Comparison of ENCODE assay signal across 8 mouse cellular contexts in the genomic region with DNA sequence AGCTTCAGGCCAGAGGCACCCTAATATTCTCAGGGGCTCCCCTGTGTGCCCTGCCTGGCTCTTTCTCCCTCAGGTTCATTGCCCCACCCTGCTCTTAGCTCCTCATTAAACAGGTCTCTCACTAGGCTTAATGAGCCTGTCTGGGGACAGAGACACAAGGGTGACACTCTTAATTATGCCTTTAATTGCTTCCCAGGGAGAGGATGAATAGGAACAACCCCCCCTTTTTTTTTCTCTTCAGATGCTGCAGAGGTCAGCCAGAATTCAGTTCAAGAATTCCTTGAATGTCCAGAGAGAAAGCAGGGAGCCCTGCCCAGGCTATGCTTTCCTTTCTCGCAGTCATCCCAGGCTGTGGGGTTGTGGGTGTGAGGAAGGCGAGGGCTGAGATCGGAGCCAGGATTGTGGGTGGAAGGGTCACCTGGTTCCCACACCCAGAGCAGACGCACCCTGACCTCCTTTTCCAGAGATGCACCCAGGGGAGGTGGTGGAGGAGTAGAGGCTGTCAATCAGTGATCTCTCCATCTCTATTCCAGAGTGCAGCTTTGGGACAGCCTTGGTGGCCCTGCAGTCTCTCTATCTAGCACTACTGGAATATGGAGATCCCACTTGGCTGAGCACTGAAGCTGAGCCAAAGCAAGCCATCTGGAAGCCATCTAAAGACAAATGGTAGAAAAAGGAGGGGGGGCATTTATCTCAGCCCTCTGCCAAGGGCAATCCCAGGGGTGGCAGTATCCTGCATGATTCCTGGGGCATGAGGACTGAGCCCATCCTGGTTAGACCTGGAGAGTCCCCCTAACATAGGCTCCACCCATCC. TPM values are rescaled to one million over a fixed set of nuclear protein-coding genes. Genes with fewer than 3 reads are reported as not detected.
DNase-seq lines count a peak whose midpoint lies in the region; ATAC-seq and TF ChIP-seq lines count a peak whose summit lies in the region.
"Had no signal": no experiment of that assay in that cellular context is flagged by ENCODE, and none has a peak within 500 bp of the region (broad histone marks: within the 10 kb centered on the region; RNA-seq: fewer than 3 reads in every experiment).

No protein-coding gene starts in this region.

- no peak for DNase-seq in midbrain, embryonic 10.5 days (ENCODE audit: low spot score)
- no peak for DNase-seq in midbrain, embryonic 11.5 days (ENCODE audit: low spot score, missing footprints)
- DNase-seq in gastrocnemius, adult 8-10 months (ENCODE audit: low spot score in 2 of 2), result peak; percentile 30 to 56
- DNase-seq in kidney, postnatal 0 days (ENCODE audit: low spot score), result peak; percentile 78
- no peak for DNase-seq in embryo, embryonic 11 days
- no peak for DNase-seq in cerebellum, postnatal 36 days
- DNase-seq: right cerebral cortex, adult 18-20 months had no signal

- peaks cover 77% of the 10 kb centered on the region for H3K36me3 ChIP-seq in midbrain, embryonic 10.5 days
- peaks cover 30% of the 10 kb centered on the region for H3K36me3 ChIP-seq in midbrain, embryonic 11.5 days (ENCODE audit: control insufficient read depth, insufficient read depth, low read length)
- H3K36me3 ChIP-seq in kidney, postnatal 0 days (ENCODE audit: insufficient read depth, low read length), result peaks cover 28% of the 10 kb centered on the region; the same call in 1 of the 2 replicates

- no peaks in the 10 kb centered on the region for H3K9me3 ChIP-seq in midbrain, embryonic 10.5 days (replicated peaks)
- H3K9me3 ChIP-seq in midbrain, embryonic 11.5 days (ENCODE audit: control insufficient read depth, low read length), result no peaks in the 10 kb centered on the region
- no peaks in the 10 kb centered on the region for H3K9me3 ChIP-seq in kidney, postnatal 0 days (replicated peaks; ENCODE audit: low read length)

- ATAC-seq in midbrain, embryonic 11.5 days (ENCODE audit: low FRiP score), result no peak
- no peak for ATAC-seq in kidney, postnatal 0 days (replicated peaks; ENCODE audit: low FRiP score, low read depth)
- no peak for ATAC-seq in granulocyte monocyte progenitor cell, adult 5-6 weeks (replicated peaks; ENCODE audit: poor library complexity, severe bottlenecking)

- H3K4me3 ChIP-seq in midbrain, embryonic 10.5 days, result no peak overlapping the region
- no peak overlapping the region for H3K4me3 ChIP-seq in midbrain, embryonic 11.5 days (ENCODE audit: low read depth, low read length)
- no peak overlapping the region for H3K4me3 ChIP-seq in kidney, postnatal 0 days (replicated peaks; ENCODE audit: low read depth, low read length)

- no peak overlapping the region for H3K4me2 ChIP-seq in midbrain, embryonic 11.5 days
- no peak overlapping the region for H3K4me2 ChIP-seq in kidney, postnatal 0 days (ENCODE audit: low read length)

- H3K9ac ChIP-seq in midbrain, embryonic 11.5 days (ENCODE audit: low read length), result no peak overlapping the region
- 0 out of 2 replicates have a peak overlapping the region, but pooled peaks have one; percentile 2 for H3K9ac ChIP-seq in kidney, postnatal 0 days (ENCODE audit: low read depth, low read length)

- 87% methylated on average over 4 of the region's 4 CpGs for WGBS in midbrain, embryonic 10.5 days
- WGBS in midbrain, embryonic 11.5 days, result 80% methylated on average over 4 of the region's 4 CpGs
- WGBS in kidney, postnatal 0 days, result 50% methylated on average over 4 of the region's 4 CpGs

- TF ChIP-seq CTCF in kidney, postnatal 0 days (IDR thresholded peaks at IDR 0.05; ENCODE audit: low read depth), result no peak

- H3K4me1 ChIP-seq in midbrain, embryonic 10.5 days, result peaks cover 21% of the 10 kb centered on the region; the same call in 1 of the 2 replicates
- no peaks in the 10 kb centered on the region for H3K4me1 ChIP-seq in midbrain, embryonic 11.5 days (ENCODE audit: control insufficient read depth, insufficient read depth, low read length)
- peaks cover 39% of the 10 kb centered on the region for H3K4me1 ChIP-seq in kidney, postnatal 0 days (replicated peaks; ENCODE audit: insufficient read depth, low read length)

- H3K27me3 ChIP-seq in midbrain, embryonic 10.5 days (ENCODE audit: low read depth, poor library complexity, severe bottlenecking), result no peaks in the 10 kb centered on the region
- no peaks in the 10 kb centered on the region for H3K27me3 ChIP-seq in midbrain, embryonic 11.5 days (ENCODE audit: control insufficient read depth, insufficient read depth, low read length)
- H3K27me3 ChIP-seq in kidney, postnatal 0 days (ENCODE audit: insufficient read depth, low read length), result no peaks in the 10 kb centered on the region

- H3K27ac ChIP-seq in midbrain, embryonic 10.5 days (replicated peaks), result peak overlapping the region; percentile 33; the same call in 1 of the 2 replicates
- H3K27ac ChIP-seq in midbrain, embryonic 11.5 days (ENCODE audit: low read depth, low read length), result no peak overlapping the region; the same call in 1 of the 2 replicates
- H3K27ac ChIP-seq in kidney, postnatal 0 days, result peak overlapping the region; percentile 51; the same call in 1 of the 2 replicates

RNA-seq across cellular contexts. Expression of gene Cpsf4l, which starts 15.6 kb away (rescaled TPM):
- 0.37 and 0.51 TPM in 2 replicates for polyA plus RNA-seq in midbrain, embryonic 10.5 days (2016; fragmentation: Nextera tagmentation; extraction: Ambion mirVana)
- 0.30 and 0.57 TPM in 2 replicates for polyA plus RNA-seq in midbrain, embryonic 11.5 days (2014; fragmentation: Nextera tagmentation; extraction: Ambion mirVana)
- not detected for total RNA-seq in gastrocnemius, adult 8-10 months (2022)
- polyA plus RNA-seq in kidney, postnatal 0 days (2015; fragmentation: Nextera tagmentation; extraction: Ambion mirVana), result 3.9 TPM in 2 replicates
- not detected in 2 replicates for total RNA-seq in granulocyte monocyte progenitor cell, adult 5-6 weeks (2014; fragmentation: Nextera tagmentation)
- total RNA-seq in granulocyte monocyte progenitor cell, adult 5-6 weeks (2017), result not detected in 2 replicates

RNA-seq across cellular contexts. Expression of gene Cdc42ep4, which starts 26.2 kb away (rescaled TPM):
- 91.4 and 105 TPM in 2 replicates for polyA plus RNA-seq in midbrain, embryonic 10.5 days (2016; fragmentation: Nextera tagmentation; extraction: Ambion mirVana)
- polyA plus RNA-seq in midbrain, embryonic 11.5 days (2014; fragmentation: Nextera tagmentation; extraction: Ambion mirVana), result 54.6 and 60.4 TPM in 2 replicates
- 1 to 10 TPM; 2.8 to 6.4 (median 5.0) TPM for total RNA-seq in gastrocnemius, adult 8-10 months (2022)
- 48.5 and 52.3 TPM in 2 replicates for polyA plus RNA-seq in kidney, postnatal 0 days (2015; fragmentation: Nextera tagmentation; extraction: Ambion mirVana)
- 13.9 and 15.5 TPM in 2 replicates for total RNA-seq in granulocyte monocyte progenitor cell, adult 5-6 weeks (2014; fragmentation: Nextera tagmentation)
- total RNA-seq in granulocyte monocyte progenitor cell, adult 5-6 weeks (2017), result 14.8 and 21.5 TPM in 2 replicates

RNA-seq across cellular contexts. Expression of gene D11Wsu47e, which starts 41.2 kb away (rescaled TPM):
- 25.0 and 26.4 TPM in 2 replicates for polyA plus RNA-seq in midbrain, embryonic 10.5 days (2016; fragmentation: Nextera tagmentation; extraction: Ambion mirVana)
- 23.3 and 23.4 TPM in 2 replicates for polyA plus RNA-seq in midbrain, embryonic 11.5 days (2014; fragmentation: Nextera tagmentation; extraction: Ambion mirVana)
- 1 to 10 TPM; 3.3 to 5.0 (median 4.4) TPM for total RNA-seq in gastrocnemius, adult 8-10 months (2022)
- polyA plus RNA-seq in kidney, postnatal 0 days (2015; fragmentation: Nextera tagmentation; extraction: Ambion mirVana), result 17.2 and 18.8 TPM in 2 replicates
- 10.4 and 28.3 TPM in 2 replicates for total RNA-seq in granulocyte monocyte progenitor cell, adult 5-6 weeks (2014; fragmentation: Nextera tagmentation)
- 6.4 and 19.0 TPM in 2 replicates for total RNA-seq in granulocyte monocyte progenitor cell, adult 5-6 weeks (2017)

RNA-seq across cellular contexts. Expression of gene Fam104a, which starts 41.5 kb away (rescaled TPM):
- polyA plus RNA-seq in midbrain, embryonic 10.5 days (2016; fragmentation: Nextera tagmentation; extraction: Ambion mirVana), result 60.5 and 60.9 TPM in 2 replicates
- polyA plus RNA-seq in midbrain, embryonic 11.5 days (2014; fragmentation: Nextera tagmentation; extraction: Ambion mirVana), result 50.9 and 54.6 TPM in 2 replicates
- total RNA-seq in gastrocnemius, adult 8-10 months (2022), result 10 to 100 TPM; 30.8 to 41.7 (median 36.1) TPM
- polyA plus RNA-seq in kidney, postnatal 0 days (2015; fragmentation: Nextera tagmentation; extraction: Ambion mirVana), result 49.7 and 49.9 TPM in 2 replicates
- 14.4 and 15.6 TPM in 2 replicates for total RNA-seq in granulocyte monocyte progenitor cell, adult 5-6 weeks (2014; fragmentation: Nextera tagmentation)
- total RNA-seq in granulocyte monocyte progenitor cell, adult 5-6 weeks (2017), result 17.6 and 25.0 TPM in 2 replicates

Comparison
In these comparisons a context has a peak if more than half of its experiments do, and no peak if none do; other contexts are left out.
1. DNase-seq: peak in gastrocnemius, adult 8-10 months (2 of 2) and kidney, postnatal 0 days (single experiment); none in midbrain, embryonic 10.5 days (single experiment), midbrain, embryonic 11.5 days (single experiment), embryo, embryonic 11 days (single experiment) and cerebellum, postnatal 36 days (0 of 2).